Mouse (Mus musculus) adrenal gland, adult 2 months (tissue): Measurements from ENCODE around the gene Bhmt2. TPM values are rescaled to one million over a fixed set of nuclear protein-coding genes. Genes with fewer than 3 reads are reported as not detected.

Experiments used
- DNase-seq: peaks from one replicate; pipeline ENCODE4 v3.0.0; 2021
- polyA plus RNA-seq: library from polyadenylated mRNA; depleted of rRNA; stranded (reverse); fragments of >200 nt; gene quantifications from 2 replicates; pipeline ENCODE4 v1.2.3, GENCODE M21; 2012; rRNA removed
- total RNA-seq, 2 experiments: library from RNA; stranded (reverse); gene quantifications; 2 replicates each; pipeline ENCODE4 v1.2.3; 2021

Gene Bhmt2
- total and polyA plus RNA-seq, 3 experiments, result 0.17 to 0.66 TPM; not detected in 1

- DNase-seq, result peak; percentile 7
Observed at GRCm38 (mm10) chr13:93639636-93640035, 34.5 kb downstream of the Bhmt2 start.

GRCm38 (mm10) chr13:93637282-93638245, 36.5 kb downstream of the Bhmt2 start, which contains the start of gene Bhmt:
Bhmt (minus strand) TSS chr13:93637961.
- peak; percentile 32 for DNase-seq

GRCm38 (mm10) chr13:93636561-93636960, 37.5 kb downstream of the Bhmt2 start:
- DNase-seq, result no peak

- no peak for DNase-seq
Observed at GRCm38 (mm10) chr13:93632927-93633326, 41.2 kb downstream of the Bhmt2 start.

GRCm38 (mm10) chr13:93630941-93631705, 43.0 kb downstream of the Bhmt2 start:
- no peak for DNase-seq

GRCm38 (mm10) chr13:93628861-93629260, 45.2 kb downstream of the Bhmt2 start:
- peak; percentile 33 for DNase-seq

- DNase-seq, result peak; percentile 42
Observed at GRCm38 (mm10) chr13:93614361-93614948, 59.6 kb downstream of the Bhmt2 start.

GRCm38 (mm10) chr13:93613771-93614170, 60.3 kb downstream of the Bhmt2 start:
- no peak for DNase-seq

GRCm38 (mm10) chr13:93612660-93613607, 61.2 kb downstream of the Bhmt2 start:
- DNase-seq, result peak; percentile 82

GRCm38 (mm10) chr13:93608476-93608875, 65.6 kb downstream of the Bhmt2 start:
- DNase-seq, result no peak

- DNase-seq, result no peak
Observed at GRCm38 (mm10) chr13:93607701-93608100, 66.4 kb downstream of the Bhmt2 start.

- DNase-seq, result peak; percentile 48
Observed at GRCm38 (mm10) chr13:93606868-93607578, 67.1 kb downstream of the Bhmt2 start.

Other genes starting within 250 kb of the Bhmt2 start
- 10 to 100 TPM; 42.7 to 48.6 TPM for gene Jmy, start 174.5 kb downstream of the Bhmt2 start, total RNA-seq
- gene Jmy, start 174.5 kb downstream of the Bhmt2 start, polyA plus RNA-seq, result 24.9 and 30.3 TPM in 2 replicates
- 10 to 100 TPM in 1 of 2 experiments, under 1 TPM in 1; 0.97 to 11.8 TPM for gene Bhmt, start 36.3 kb downstream of the Bhmt2 start, total RNA-seq
- gene Bhmt, start 36.3 kb downstream of the Bhmt2 start, polyA plus RNA-seq, result 0.80 and 0.92 TPM in 2 replicates
- under 1 TPM in 1 of 2 experiments, not detected in 1; 0.89 TPM for gene Dmgdh, start 131 bp upstream of the Bhmt2 start, total RNA-seq
- gene Dmgdh, start 131 bp upstream of the Bhmt2 start, polyA plus RNA-seq, result 0.17 TPM in 1 of 2 replicates, not detected in the other
- 10 to 100 TPM; 37.4 to 46.8 TPM for gene Arsb, start 97.3 kb upstream of the Bhmt2 start, total RNA-seq
- 45.4 and 57.5 TPM in 2 replicates for gene Arsb, start 97.3 kb upstream of the Bhmt2 start, polyA plus RNA-seq